Mouse (Mus musculus) natural killer cell, adult 2 months (primary cell): Measurements from ENCODE around the gene Zfp646.
"Not testable (repeated sequence)": the region's sequence is repeated elsewhere in the genome, so short reads cannot be mapped to it uniquely, and the experiment has no call there.

ENCODE experiments used
- DNase-seq, 2 experiments: peaks; one replicate each; pipeline ENCODE4 v3.0.0; 2022; ENCODE audit warnings: low spot score in 2 of 2

The Zfp646 gene

DNA sequence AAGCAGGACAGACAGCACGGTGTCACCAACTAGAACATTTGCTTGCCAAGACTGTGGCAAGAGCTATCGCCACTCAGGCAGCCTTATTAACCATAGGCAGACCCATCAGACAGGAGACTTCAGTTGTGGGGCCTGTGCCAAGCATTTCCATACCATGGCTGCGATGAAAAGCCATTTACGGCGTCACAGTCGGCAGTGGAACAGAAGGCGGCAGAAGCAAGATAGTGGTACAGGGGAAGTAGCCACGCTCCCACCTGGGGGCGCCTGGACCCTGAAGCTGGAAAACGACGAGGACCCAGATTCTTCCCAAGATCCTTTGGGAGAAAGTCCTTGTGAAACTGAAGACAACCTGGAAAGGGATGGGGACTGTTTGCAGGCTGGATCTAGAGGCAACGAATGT lies 4.4 kb downstream of the Zfp646 start:
- no peak for DNase-seq

DNA sequence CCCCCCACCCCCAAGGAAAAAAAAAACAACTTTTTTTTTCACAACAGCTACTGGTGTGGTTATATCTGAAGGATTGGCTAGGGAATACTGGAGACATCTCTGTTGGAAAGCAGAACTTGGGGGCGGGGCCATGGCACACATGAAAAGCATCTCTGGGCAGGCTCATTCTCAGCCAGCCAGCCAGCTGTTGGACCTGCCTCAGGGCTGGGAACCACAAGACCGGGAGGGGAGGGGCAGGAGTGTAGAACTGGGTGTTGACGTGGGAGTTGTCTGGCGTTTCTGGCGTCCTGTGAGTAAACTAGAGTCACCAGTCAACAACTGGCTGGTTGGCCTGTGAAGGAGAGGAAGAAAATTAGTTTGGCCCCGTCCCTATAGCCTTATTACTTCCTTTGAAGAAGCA lies 9.9 kb downstream of the Zfp646 start:
- no peak for DNase-seq

DNA sequence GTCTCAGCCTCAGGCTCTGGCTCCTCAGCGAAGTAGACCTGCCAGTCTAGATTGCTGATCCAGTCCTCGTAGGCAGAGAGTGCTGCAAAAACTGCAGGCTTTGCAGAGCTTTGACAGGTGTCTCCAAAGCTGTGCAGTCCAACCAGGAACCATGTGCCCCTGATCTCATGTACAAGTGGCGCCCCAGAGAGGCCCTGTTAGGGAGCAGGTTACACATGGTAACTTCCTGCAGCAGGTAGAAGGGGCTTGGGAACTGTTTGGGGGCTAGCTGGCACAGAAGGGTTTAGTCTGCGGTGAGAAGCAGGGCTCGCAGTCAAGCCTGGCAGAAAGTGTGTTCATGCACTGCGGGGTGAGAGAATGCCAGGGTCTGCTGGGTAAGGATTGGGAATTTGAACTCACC lies 10.5 kb downstream of the Zfp646 start:
- no peak for DNase-seq

DNA sequence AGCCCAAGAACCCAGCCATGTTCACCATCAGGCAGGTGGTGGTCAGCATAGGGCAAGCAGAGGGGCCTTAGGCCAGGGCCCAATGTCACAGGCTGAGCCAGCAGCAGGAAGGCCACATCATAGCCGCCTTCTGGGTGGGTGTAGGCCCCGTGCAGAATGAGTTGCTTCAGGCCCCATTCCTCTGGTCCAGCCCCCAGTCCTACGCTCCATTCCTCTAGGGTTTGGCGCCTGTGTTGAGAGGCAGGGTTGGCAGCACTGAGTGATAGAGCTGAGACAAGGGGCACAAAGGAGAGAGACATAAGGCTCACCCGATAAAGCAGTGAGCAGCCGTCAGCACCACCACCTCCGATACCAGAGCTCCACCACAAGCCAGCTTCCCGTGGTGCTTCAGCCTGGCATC lies 11.2 kb downstream of the Zfp646 start:
- no peak for DNase-seq

DNA sequence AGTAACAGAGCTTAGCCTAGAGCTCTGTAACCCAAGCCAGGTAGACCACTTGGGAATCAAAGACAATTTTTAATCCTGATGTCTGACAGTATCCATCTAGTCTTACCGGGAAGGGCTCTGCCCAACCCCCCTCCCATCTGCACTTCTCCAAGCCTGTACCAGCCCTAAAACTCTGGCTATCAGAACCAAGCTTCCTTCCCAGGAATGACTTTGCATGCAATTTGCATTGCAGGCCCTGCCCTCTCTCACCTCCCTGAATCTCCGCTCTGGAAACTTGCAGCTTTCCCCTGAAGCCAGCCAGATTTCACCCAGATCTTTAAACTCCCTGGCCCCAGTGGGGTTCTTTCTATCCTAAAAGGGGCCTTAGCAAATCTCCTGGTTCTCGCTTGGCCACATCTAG lies 11.8 kb downstream of the Zfp646 start:
- no peak for DNase-seq

DNA sequence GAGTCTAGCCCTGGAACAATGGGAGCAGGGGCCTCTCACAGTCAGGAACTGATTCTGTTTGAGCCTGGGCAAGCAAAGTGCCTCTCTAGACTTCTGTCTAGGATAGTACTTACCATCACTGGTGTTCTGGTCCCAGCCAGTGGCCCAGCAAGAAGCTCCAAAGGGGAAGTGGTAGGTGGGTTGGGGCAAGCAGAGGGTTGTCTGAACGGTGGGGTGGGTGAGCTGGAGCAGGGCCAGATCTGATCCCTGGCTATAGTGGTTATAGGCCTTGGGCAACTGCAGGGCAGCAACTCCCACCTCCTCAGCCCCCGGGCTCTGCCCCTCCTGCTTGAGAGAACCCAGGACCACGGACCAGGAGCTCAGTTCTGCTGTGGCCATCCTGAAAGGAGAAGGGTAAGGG lies 12.8 kb downstream of the Zfp646 start:
- DNase-seq, result no peak

DNA sequence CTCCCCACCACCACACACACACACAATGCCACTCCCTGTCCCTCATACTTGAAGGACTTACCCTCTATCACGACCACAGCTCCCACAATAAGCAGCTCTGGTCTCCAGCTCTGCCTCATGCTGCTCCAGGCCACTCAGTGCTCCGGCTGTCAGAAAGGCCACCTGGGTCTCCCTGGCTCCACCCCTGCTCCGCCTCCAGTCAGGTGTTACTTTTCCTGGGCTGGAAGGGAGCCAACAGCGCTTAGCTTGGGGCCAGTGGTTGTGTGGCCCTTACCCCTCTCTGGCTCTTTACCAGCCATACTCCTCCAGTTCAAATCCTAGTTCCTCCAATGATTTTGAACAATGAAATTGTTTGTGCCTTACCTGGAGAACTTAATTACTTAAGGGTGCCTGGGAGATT lies 14.8 kb downstream of the Zfp646 start, which contains the start of gene Prss53:
TSS of gene Prss53 (minus strand) at position 173 of the 400 bp plus-strand sequence.
- DNase-seq, result no peak

DNA sequence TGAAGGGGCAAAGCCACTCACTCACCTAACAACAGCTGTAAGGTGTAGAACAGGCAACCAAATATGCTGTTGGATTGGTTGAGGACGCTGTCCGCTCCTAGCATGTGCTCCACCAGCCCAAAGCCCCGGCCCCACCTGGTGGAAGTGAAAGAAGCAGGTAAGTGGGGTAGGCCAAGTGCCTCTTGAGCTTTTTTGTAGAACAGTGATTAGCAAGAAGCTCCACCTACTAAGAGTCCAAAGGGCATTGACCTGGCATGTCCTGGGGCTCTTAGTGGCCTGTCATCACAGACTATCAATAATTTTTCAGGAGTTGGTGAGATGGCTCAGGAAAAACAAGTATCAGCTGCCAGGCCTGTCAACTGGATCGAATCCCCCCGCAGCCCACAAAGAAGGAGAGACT lies 18.5 kb downstream of the Zfp646 start:
- no peak for DNase-seq

DNA sequence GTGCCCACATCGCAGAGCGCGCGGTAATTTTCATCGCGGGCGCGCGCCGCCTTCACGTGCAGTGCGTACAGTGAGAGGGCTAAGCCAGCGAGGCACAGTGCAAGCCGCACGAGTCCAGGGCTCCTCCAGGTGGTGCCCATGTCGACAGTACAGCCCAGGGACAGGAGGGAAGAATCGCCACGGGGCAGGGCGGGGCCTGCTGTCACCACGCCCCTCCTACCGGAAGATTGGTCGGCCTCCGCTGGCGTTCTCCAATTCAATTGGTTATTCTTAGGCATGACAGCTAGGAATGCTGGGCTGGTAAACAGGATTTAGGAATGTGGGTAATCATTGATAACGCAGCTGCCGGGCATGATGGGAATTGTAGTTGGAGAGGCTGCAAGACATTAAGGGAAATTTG lies 19.4 kb downstream of the Zfp646 start, which contains the start of the genes Gm21974 and Vkorc1:
TSS of gene Gm21974 (minus strand) at position 13 of the 400 bp plus-strand sequence.
TSS of gene Vkorc1 (minus strand) at position 176 of the 400 bp plus-strand sequence.
- peak; percentile 73 to 84 for DNase-seq

DNA sequence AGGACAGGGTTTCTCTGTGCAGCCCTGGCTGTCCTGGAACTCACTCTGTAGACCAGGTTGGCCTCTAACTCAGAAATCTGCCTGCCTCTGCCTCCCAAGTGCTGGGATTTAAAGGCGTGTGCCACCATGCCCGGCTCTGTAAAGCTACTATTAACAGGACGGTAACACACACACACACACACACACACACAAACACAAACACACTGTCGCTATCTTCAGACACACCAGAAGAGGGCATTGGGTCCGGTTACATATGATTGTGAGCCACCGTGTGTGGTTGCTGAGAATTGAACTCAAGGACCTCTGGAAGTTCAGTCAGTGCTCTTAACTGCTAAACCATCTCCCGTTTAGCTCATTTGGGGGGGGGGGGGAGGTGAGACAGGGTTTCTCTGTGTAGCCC lies 19.9 kb downstream of the Zfp646 start:
- DNase-seq, result not testable (repeated sequence)

DNA sequence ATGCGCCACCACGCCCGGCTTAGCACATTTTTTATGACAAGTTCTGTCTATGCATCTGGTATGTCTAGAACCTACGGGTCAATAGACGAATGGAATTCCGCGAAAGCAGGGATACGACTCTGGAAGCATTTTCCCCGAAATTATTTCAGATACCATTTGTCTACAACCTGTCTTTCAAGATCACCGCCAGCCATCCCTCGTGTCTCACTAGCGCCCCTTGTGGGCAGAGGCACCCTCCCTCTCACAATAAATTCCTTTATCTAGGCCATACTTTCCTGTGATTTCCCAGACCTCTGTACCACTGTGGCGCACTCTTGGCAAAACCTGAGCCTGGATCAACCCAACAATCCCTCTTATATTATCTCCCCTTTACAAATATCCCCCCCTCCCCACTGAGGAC lies 20.4 kb downstream of the Zfp646 start:
- peak; percentile 55 to 75 for DNase-seq

DNA sequence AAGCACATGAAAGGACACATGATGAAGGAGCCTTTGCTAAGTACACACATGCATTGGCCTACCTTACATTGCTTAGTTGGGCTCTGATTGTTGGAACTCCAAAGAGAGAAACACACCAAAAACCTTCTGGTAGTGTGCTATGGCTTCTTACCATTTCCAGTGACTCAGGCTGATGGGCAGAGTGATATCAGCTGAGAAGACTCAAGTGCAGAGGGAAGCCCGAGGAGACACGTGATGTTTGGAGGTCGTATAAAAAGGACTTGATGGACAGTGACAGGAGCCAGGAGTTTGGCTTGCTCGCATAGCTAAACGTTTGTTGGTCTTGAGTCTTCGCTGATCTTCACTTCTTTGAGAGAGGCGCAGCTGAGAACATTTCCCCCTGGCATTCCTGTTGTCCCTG lies 21.5 kb downstream of the Zfp646 start:
- no peak for DNase-seq

DNA sequence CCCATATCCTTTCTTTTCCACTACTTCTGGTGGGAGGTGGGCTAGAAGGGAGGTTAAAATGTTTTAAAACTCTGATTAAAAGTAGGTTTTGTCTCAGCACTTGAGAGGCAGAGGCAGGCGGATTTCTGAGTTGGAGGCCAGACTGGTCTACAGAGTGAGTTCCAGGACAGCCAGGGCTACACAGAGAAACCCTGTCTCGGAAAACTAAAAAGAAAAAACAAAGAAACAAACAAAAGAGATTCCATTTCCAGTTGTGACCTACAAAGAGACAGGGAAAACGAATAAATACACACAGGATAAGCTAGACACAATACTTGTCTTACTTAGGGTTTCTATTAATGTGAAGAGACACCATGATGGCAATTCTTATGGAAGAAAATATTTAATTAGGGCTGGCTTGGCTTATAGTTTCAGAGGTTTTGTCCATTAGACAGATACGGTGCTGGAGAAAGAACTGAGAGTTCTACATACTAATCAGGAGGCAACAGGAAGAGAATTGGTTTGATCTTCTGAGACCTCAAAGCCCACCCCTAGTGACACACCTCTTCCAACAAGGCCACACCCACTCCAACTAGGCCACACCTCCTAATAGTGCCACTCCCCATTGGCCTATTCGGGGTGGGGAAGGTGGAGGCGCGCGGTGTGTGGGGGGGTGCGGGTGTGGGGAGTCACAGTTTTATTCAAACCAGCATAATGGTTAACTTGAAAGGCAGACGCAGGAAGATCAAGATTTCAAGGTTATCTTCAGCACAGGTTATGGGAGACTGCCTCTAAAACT lies 22.3 kb downstream of the Zfp646 start:
- peak in 1 of 2 experiments; percentile 38 for DNase-seq

DNA sequence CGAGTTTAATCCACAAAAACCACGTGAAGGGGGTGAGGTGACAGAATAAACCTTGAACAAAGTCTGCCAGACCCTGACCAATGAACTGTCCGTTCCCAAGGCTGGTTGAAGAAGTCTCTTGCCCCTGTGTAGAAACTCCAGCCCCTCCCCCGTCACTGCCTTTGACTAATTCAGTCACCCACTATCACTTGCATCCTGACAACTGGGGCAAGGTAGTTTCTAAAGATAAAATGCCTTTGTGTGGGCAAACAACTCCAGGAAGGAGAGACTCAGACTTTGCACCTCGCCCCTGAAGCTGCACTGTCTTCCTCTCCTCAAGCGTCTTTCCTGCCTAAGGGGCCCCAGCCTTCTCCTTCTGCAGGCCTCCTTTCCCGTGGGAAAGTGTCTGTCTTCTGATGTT lies 24.0 kb downstream of the Zfp646 start:
- DNase-seq, result no peak

DNA sequence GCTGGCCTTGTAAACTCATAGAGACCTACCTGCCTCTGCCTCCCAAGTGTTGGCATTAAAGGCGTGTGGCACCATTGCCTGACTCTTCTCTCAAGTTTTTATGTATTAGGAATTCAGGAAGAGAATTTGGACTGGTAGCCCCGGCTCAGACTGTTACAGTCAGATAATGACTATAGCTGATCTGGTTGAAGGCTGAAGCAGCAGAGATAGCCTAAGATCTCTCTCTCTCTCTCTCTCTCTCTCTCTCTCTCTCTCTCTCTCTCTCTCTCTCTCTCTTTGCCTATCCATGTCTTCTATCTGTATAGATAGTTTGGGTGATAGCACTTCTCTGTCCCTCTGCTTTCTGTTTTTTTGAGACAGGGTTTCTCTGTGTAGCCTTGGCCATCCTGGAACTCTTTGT lies 25.8 kb downstream of the Zfp646 start:
- DNase-seq, result no peak

DNA sequence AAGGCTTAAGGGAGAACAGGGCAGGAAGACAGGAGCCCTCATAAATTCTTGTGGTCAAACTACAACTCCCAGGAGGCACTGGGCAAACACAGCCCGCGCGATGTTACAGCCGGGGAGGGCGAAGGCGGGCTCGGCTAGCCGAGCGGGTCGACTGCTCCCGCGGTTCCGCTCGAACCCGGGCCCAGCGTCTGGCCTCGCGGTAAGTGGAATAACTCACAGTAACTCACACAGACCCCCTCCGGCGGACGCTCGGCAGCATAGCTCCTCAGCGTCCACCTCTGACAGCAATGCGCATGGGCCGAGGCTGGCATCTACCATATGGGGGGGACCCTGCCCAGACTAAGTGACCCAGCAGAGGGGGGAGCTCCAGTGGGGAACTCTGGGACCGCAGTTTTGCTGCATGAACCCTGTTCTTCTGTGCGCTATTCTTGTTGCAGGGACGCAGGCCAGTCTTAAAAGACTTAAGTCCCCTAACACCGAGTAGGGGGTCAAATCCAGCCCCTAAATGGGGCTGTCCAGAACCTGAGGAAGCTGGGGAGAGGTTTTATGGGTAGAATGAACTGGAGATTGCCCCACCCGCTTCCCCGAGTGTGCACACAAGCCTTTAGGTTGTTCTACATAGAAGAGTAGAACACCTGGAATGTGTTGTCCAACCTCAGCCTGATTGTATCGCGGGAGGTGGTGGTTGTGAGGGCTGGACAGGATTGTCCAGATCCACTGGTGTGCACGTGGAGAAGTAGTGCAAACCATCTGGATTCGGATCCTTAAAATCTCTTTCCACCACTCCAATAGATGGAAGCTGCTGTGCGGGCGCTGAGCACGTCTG lies 28.2 kb downstream of the Zfp646 start, which contains the start of gene Bckdk:
TSS of gene Bckdk (plus strand) at position 112 of the 826 bp plus-strand sequence.
- DNase-seq, result peak; percentile 34 to 59

DNA sequence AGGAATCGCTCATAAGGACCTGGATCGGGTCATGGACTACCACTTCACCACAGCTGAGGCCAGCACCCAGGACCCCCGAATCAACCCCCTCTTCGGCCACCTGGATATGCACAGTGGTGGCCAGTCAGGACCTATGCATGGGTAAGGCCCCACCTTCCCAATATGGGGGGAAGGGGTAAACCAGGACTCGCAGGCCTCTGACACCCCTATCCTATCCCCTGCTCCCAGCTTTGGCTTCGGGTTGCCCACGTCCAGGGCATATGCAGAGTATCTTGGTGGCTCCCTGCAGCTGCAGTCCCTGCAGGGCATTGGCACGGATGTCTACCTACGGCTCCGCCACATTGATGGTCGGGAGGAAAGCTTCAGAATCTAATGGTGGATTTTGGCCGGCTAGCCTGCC lies 31.9 kb downstream of the Zfp646 start:
- no peak for DNase-seq

DNA sequence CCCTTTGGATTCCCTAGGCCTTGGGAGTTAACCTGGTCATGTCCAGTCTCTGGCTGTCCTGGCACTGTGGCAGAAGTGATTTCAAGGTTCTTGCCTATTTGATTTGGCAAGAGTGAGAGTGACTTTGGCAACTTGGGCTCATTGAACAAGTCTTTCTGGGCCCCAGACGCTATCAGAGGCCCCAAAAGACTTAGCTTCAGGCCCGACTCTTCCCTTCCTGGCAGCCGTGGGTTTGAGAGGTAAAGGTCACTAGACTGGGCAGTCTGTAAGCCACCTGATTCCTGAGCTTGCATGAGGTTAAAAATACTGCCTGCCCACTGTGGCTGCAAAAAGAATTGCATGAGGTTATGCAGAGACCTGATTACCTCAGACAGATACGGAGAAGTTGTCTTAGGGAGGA lies 32.6 kb downstream of the Zfp646 start:
- DNase-seq, result no peak

DNA sequence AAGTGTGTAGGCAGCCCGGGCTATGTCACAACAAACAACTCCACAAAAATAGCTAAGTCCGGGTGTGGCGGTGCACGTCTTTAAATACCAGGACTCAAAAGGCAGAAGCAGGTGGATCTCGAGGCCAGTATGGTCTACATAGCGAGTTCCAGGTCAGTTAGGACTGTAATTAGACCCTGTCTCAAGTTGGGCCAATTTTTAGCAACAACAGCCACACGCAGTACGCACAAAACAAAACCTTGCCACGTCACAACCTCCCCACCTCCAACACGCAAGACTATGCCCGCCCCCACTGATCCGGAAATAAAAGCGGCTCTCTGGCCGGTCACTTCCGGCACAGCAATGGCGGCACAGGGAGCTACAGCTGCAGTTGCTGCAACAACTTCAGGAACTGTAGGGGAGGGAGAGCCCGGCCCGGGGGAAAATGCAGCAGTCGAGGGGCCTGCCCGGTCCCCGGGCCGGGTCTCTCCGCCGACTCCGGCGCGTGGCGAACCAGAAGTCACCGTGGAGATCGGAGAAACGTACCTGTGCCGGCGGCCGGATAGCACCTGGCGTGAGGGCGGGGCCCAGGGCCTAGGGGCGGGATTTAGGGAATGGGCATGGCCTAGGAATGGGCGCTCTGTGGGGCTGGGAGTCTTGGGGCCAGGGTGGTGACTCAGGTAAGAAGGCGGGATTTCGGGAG lies 36.3 kb downstream of the Zfp646 start, which contains the start of gene Kat8:
TSS of gene Kat8 (plus strand) at position 327 of the 682 bp plus-strand sequence.
- peak; percentile 84 to 86 for DNase-seq

DNA sequence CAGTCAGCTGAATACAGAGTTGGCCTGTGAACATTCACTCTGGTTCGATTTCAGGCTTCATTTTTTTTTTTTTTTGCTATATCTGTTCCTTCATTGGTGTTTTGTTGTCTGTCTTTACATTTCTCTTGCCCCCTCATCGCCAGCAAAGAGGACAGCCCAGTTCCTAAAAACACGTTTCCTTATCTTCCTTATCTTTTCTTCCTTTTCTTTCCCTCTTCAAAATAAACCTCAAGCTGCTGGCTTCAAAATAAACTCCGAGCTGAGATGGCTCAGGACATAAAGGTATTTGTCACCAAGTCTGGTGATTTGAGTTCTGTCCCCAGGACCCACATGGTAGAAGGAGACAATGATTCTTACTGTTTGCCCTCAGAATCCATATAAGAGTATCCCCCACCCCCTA lies 36.9 kb downstream of the Zfp646 start:
- no peak for DNase-seq

DNA sequence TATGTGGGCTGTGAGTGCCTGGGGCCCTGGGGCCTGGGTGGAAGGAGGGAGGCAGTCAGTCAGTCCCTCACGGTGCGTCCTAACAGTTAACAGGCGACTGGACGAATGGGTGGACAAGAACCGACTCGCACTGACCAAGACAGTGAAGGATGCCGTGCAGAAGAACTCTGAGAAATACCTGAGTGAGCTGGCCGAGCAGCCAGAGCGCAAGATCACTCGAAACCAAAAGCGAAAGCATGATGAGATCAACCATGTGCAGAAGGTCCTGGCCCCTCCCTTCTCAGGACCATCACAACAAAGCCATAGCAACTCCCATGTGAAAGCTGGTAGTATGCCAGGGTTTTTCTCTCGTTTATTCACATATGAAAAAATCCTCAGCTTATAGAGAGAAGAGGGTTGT lies 39.3 kb downstream of the Zfp646 start:
- no peak for DNase-seq

DNA sequence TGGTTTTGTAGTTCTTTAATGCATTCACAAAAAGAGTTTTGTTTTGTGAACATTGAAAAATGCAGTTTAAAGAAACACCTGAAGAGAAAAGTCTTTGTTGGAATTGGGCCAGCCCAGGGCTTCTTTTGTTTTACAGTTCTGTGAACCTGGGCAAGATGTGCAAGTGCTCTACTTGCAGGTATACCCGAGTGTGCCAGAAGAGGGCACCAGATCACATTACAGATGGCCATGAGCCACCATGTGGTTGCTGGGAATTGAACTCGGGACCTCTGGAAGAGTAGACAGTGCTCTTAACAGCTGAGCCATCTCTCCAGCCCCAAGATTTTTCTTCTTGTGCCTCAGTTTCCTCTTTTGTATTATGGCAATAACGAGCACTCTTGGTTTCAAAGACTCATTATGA lies 42.2 kb downstream of the Zfp646 start:
- peak; percentile 31 to 65 for DNase-seq
